Mouse (Mus musculus): ENCODE data around the gene Zfp367. TPM values are rescaled to one million over a fixed set of nuclear protein-coding genes. Genes with fewer than 3 reads are reported as not detected.

The Zfp367 gene
- total and polyA plus RNA-seq, 3 experiments = 12.6 to 33.7 (median 23.8) TPM

DNA sequence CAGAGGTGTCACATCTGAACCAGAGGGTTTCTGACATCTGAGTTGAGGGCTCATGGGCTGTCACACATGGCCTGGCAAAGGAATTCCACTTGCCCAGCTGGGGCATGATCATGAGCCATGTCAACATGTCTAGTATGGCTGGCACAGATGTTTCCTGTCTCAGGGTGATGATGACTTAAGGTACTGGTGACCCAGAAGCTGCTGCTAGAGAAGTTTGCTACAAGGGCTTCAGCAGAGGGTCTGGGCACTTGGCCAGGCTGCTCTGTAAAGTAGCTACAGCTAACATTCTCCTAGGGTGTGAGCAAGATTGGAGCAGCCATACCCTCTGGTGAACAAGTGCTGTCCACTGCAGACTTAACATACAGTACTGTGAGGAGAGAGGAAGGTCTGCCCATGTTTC lies 34.1 kb upstream of the Zfp367 start:
- in situ Hi-C loops (cut with MboI; ENCODE audit: low pct_ligation_motif_present, low pct_unique_long_range_greater_than_20kb, low sequenced_read_pairs) (loop anchor here (10.0 kb wide), 1 partner anchor 128 kb away; the partner anchor contains the start of gene Aaed1), dilution Hi-C loops (cut with MboI; ENCODE audit: extremely low pct_ligation_motif_present, extremely low pct_unique_long_range_greater_than_20kb, low sequenced_read_pairs) (no loop called here)
- no peak overlapping the region for H3K9ac ChIP-seq (ENCODE audit: insufficient read depth, low read depth)
- DNase-seq (ENCODE audit: extremely low read depth) = peak; percentile 9
- H3K36me3 ChIP-seq (replicated peaks in 1 of 2; ENCODE audit: control insufficient read depth in 1 of 2, insufficient read depth in 1 of 2, low read length in 1 of 2) = no peaks in the 10 kb centered on the region
- no peak overlapping the region for H3K27ac ChIP-seq (ENCODE audit: insufficient read depth, low read depth)
- H3K4me2 ChIP-seq (ENCODE audit: insufficient read depth, low read depth, poor library complexity, severe bottlenecking) = no peak overlapping the region
- TF ChIP-seq ETS1 (conservative IDR thresholded peaks at IDR 0.05; ENCODE audit: low read depth, low read length) (peak; percentile 54; the same call in 1 of the 2 replicates), MAZ (IDR thresholded peaks at IDR 0.05; ENCODE audit: low read depth, low read length) (no peak), NRF1 (IDR thresholded peaks at IDR 0.05; ENCODE audit: low read depth, low read length) (no peak), MAFK (IDR thresholded peaks at IDR 0.05; ENCODE audit: insufficient replicate concordance, low read length) (no peak), UBTF (IDR thresholded peaks at IDR 0.05; ENCODE audit: low read depth, low read length) (no peak), MEF2A (IDR thresholded peaks at IDR 0.05; ENCODE audit: borderline replicate concordance, low read depth, low read length) (no peak), USF2 (conservative IDR thresholded peaks at IDR 0.05; ENCODE audit: low read depth, low read length) (no peak), JUND (conservative IDR thresholded peaks at IDR 0.05; ENCODE audit: low read depth, low read length) (no peak), MAX (IDR thresholded peaks at IDR 0.05; ENCODE audit: low read length) (no peak)
- no peaks in the 10 kb centered on the region for H3K79me2 ChIP-seq (replicated peaks; ENCODE audit: control insufficient read depth, extremely low read depth, insufficient read depth, poor library complexity, severe bottlenecking)
- H3K4me3 ChIP-seq (replicated peaks in 1 of 3; ENCODE audit: low read depth in 2 of 3, low read length in 2 of 3, poor library complexity in 1 of 3) = no peak overlapping the region
- H3K9me3 ChIP-seq (replicated peaks; ENCODE audit: low read length) = no peaks in the 10 kb centered on the region
- peaks cover 1% of the 10 kb centered on the region for H3K27me3 ChIP-seq (replicated peaks)
- peaks cover 7 to 29% of the 10 kb centered on the region in 2 experiments; a peak in 2 of 4 replicates for H3K4me1 ChIP-seq (ENCODE audit: control insufficient read depth in 1 of 2, insufficient read depth in 2 of 2)

DNA sequence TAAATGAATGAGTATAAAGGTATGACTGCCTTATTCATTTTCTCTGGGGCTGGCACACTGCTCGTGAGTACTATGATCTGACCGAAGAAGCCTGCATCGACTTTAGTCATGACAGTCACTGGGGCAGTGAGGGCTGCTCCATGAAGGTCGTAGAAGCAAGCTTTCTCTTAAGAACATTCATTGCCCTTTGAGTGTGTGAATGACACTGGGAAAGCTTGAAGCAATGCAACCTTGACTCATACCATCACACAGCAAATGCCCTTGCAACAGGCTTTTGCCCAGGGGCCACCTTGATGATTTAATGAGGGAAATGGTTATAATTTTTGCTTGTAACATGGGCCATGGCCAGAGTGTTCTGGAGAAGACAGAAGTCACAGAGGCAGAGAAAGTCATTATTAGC lies 33.5 kb upstream of the Zfp367 start:
- H3K4me3 ChIP-seq (replicated peaks in 1 of 3; ENCODE audit: low read depth in 2 of 3, low read length in 2 of 3, poor library complexity in 1 of 3) = no peak overlapping the region
- no peak for DNase-seq (ENCODE audit: extremely low read depth)
- no peaks in the 10 kb centered on the region for H3K9me3 ChIP-seq (replicated peaks; ENCODE audit: low read length)
- dilution Hi-C loops (cut with MboI; ENCODE audit: extremely low pct_ligation_motif_present, extremely low pct_unique_long_range_greater_than_20kb, low sequenced_read_pairs) (no loop called here), in situ Hi-C loops (cut with MboI; ENCODE audit: low pct_ligation_motif_present, low pct_unique_long_range_greater_than_20kb, low sequenced_read_pairs) (loop anchor here (10.0 kb wide), 1 partner anchor 128 kb away; the partner anchor contains the start of gene Aaed1)
- H3K79me2 ChIP-seq (replicated peaks; ENCODE audit: control insufficient read depth, extremely low read depth, insufficient read depth, poor library complexity, severe bottlenecking) = no peaks in the 10 kb centered on the region
- peaks cover 7 to 29% of the 10 kb centered on the region in 2 experiments; a peak in 2 of 4 replicates for H3K4me1 ChIP-seq (ENCODE audit: control insufficient read depth in 1 of 2, insufficient read depth in 2 of 2)
- H3K4me2 ChIP-seq (ENCODE audit: insufficient read depth, low read depth, poor library complexity, severe bottlenecking) = no peak overlapping the region
- no peak overlapping the region for H3K27ac ChIP-seq (ENCODE audit: insufficient read depth, low read depth)
- TF ChIP-seq KAT2A (IDR thresholded peaks at IDR 0.05; ENCODE audit: insufficient replicate concordance, low read length) = no peak
- TF ChIP-seq SIN3A (IDR thresholded peaks at IDR 0.05; ENCODE audit: low read length) = no peak
- TF ChIP-seq PAX5 (IDR thresholded peaks at IDR 0.05; ENCODE audit: low read length) = no peak
- TF ChIP-seq ZC3H11A (IDR thresholded peaks at IDR 0.05; ENCODE audit: low read depth, low read length) = no peak
- peaks cover 1% of the 10 kb centered on the region for H3K27me3 ChIP-seq (replicated peaks)
- H3K9ac ChIP-seq (ENCODE audit: insufficient read depth, low read depth) = no peak overlapping the region
- H3K36me3 ChIP-seq (replicated peaks in 1 of 2; ENCODE audit: control insufficient read depth in 1 of 2, insufficient read depth in 1 of 2, low read length in 1 of 2) = no peaks in the 10 kb centered on the region

DNA sequence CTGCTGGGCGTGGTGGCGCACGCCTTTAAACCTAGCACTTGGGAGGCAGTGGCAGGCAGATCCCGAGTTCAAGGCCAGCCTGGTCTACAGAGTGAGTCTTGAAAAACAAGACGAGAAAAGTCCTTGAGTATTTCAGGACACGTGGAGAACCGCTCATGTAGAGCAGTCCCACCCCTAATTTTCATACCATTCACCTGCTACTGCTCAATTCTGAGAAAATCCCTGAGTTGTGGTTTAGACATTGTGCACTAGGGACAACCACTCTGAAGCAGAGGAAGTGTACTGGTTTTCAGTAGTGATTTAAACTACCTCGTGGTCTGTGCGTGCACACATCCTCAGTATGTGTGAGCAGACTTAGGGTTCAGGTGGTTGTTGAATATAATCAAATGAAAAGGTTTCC lies 32.6 kb upstream of the Zfp367 start:
- Histone ChIP-seq H3K27ac (ENCODE audit: insufficient read depth, low read depth) (no peak overlapping the region), H3K9ac (ENCODE audit: insufficient read depth, low read depth) (no peak overlapping the region), H3K79me2 (replicated peaks; ENCODE audit: control insufficient read depth, extremely low read depth, insufficient read depth, poor library complexity, severe bottlenecking) (no peaks in the 10 kb centered on the region), H3K27me3 (replicated peaks) (peaks cover 1% of the 10 kb centered on the region), H3K36me3 (replicated peaks in 1 of 2; ENCODE audit: control insufficient read depth in 1 of 2, insufficient read depth in 1 of 2, low read length in 1 of 2) (no peaks in the 10 kb centered on the region), H3K4me2 (ENCODE audit: insufficient read depth, low read depth, poor library complexity, severe bottlenecking) (no peak overlapping the region), H3K4me1 (ENCODE audit: control insufficient read depth in 1 of 2, insufficient read depth in 2 of 2) (peaks cover 7 to 29% of the 10 kb centered on the region in 2 experiments; a peak in 2 of 4 replicates), H3K4me3 (replicated peaks in 1 of 3; ENCODE audit: low read depth in 2 of 3, low read length in 2 of 3, poor library complexity in 1 of 3) (no peak overlapping the region), H3K9me3 (replicated peaks; ENCODE audit: low read length) (no peaks in the 10 kb centered on the region)
- TF ChIP-seq MAX (IDR thresholded peaks at IDR 0.05; ENCODE audit: low read length) (peak; percentile 84), ETS1 (conservative IDR thresholded peaks at IDR 0.05; ENCODE audit: low read depth, low read length) (no peak; the same call in 1 of the 2 replicates), MYC (IDR thresholded peaks at IDR 0.05; ENCODE audit: low read depth, low read length) (0 out of 2 replicates have a peak, but pooled peaks have one; percentile 32), ZKSCAN1 (IDR thresholded peaks at IDR 0.05; ENCODE audit: borderline replicate concordance, low read depth, low read length) (no peak), MEF2A (IDR thresholded peaks at IDR 0.05; ENCODE audit: borderline replicate concordance, low read depth, low read length) (no peak), RAD21 (IDR thresholded peaks at IDR 0.05; ENCODE audit: low read depth, low read length) (no peak), PAX5 (IDR thresholded peaks at IDR 0.05; ENCODE audit: low read length) (no peak), MXI1 (IDR thresholded peaks at IDR 0.05; ENCODE audit: low read depth, low read length) (no peak), SIN3A (IDR thresholded peaks at IDR 0.05; ENCODE audit: low read length) (no peak), BHLHE40 (IDR thresholded peaks at IDR 0.05; ENCODE audit: low read depth, low read length) (peak; percentile 84), NRF1 (IDR thresholded peaks at IDR 0.05; ENCODE audit: low read depth, low read length) (no peak), ELF1 (IDR thresholded peaks at IDR 0.05; ENCODE audit: low read depth, low read length) (no peak), RCOR1 (conservative IDR thresholded peaks at IDR 0.05; ENCODE audit: low read depth, low read length) (0 out of 2 replicates have a peak, but pooled peaks have one; percentile 35), POLR2A (IDR thresholded peaks at IDR 0.05; ENCODE audit: low read depth, low read length) (no peak), ZNF384 (IDR thresholded peaks at IDR 0.05; ENCODE audit: low read depth, low read length) (no peak), TBP (conservative IDR thresholded peaks at IDR 0.05; ENCODE audit: low read depth, low read length) (no peak), SMC3 (IDR thresholded peaks at IDR 0.05; ENCODE audit: low read depth, low read length) (no peak), USF2 (conservative IDR thresholded peaks at IDR 0.05; ENCODE audit: low read depth, low read length) (no peak)
- DNase-seq (ENCODE audit: extremely low read depth) = peak; percentile 69
- in situ Hi-C loops (cut with MboI; ENCODE audit: low pct_ligation_motif_present, low pct_unique_long_range_greater_than_20kb, low sequenced_read_pairs) = loop anchor here (10.0 kb wide), 1 partner anchor 129 kb away; the partner anchor contains the start of gene Aaed1
- dilution Hi-C loops (cut with MboI; ENCODE audit: extremely low pct_ligation_motif_present, extremely low pct_unique_long_range_greater_than_20kb, low sequenced_read_pairs) = no loop called here
